Mouse (Mus musculus): ENCODE measurements around the gene Fnbp1l.

The Fnbp1l gene

GRCm38 (mm10) chr3:122618991-122619930 is at the start of gene Fnbp1l:
Gene Fnbp1l, minus strand, starts transcription at chr3:122619715.
- peak; percentile 85 for DNase-seq

GRCm38 (mm10) chr3:122660795-122661194 is 41.3 kb upstream of the Fnbp1l start:
- DNase-seq: no peak

GRCm38 (mm10) chr3:122659261-122659917 is 39.9 kb upstream of the Fnbp1l start:
- DNase-seq: no peak

GRCm38 (mm10) chr3:122647195-122647837 is 27.8 kb upstream of the Fnbp1l start:
- DNase-seq: peak; percentile 68

GRCm38 (mm10) chr3:122640286-122640685 is 20.8 kb upstream of the Fnbp1l start:
- peak; percentile 24 for DNase-seq

- no peak for DNase-seq
These were observed 19.6 kb upstream of the Fnbp1l start for GRCm38 (mm10) chr3:122639197-122639475.

GRCm38 (mm10) chr3:122638329-122639196 is 19.0 kb upstream of the Fnbp1l start:
- DNase-seq: peak; percentile 96

- no peak for DNase-seq
These were observed 17.8 kb upstream of the Fnbp1l start for GRCm38 (mm10) chr3:122637280-122637679.

GRCm38 (mm10) chr3:122635246-122635645 is 15.7 kb upstream of the Fnbp1l start:
- peak; percentile 64 for DNase-seq

- peak; percentile 68 for DNase-seq
These were observed 10.1 kb upstream of the Fnbp1l start for GRCm38 (mm10) chr3:122629580-122629979.

- no peak for DNase-seq
These were observed 9.4 kb upstream of the Fnbp1l start for GRCm38 (mm10) chr3:122628956-122629355.

- DNase-seq: no peak
These were observed 9.0 kb upstream of the Fnbp1l start for GRCm38 (mm10) chr3:122628546-122628945.

- DNase-seq: no peak
These were observed 8.3 kb upstream of the Fnbp1l start for GRCm38 (mm10) chr3:122627846-122628245.

- DNase-seq: peak; percentile 73
These were observed 5.1 kb upstream of the Fnbp1l start for GRCm38 (mm10) chr3:122624591-122624990.

GRCm38 (mm10) chr3:122620285-122620931 is 893 bp upstream of the Fnbp1l start:
- DNase-seq: peak; percentile 81

GRCm38 (mm10) chr3:122619931-122620284 is 393 bp upstream of the Fnbp1l start:
- no peak for DNase-seq

GRCm38 (mm10) chr3:122618402-122618801 is 1.1 kb downstream of the Fnbp1l start:
- peak; percentile 65 for DNase-seq

- no peak for DNase-seq
These were observed 1.7 kb downstream of the Fnbp1l start for GRCm38 (mm10) chr3:122617613-122618340.

GRCm38 (mm10) chr3:122612537-122612936 is 7.0 kb downstream of the Fnbp1l start:
- DNase-seq: no peak

- no peak for DNase-seq
These were observed 7.8 kb downstream of the Fnbp1l start for GRCm38 (mm10) chr3:122611761-122612160.

GRCm38 (mm10) chr3:122606105-122606801 is 13.3 kb downstream of the Fnbp1l start:
- DNase-seq: peak; percentile 12

Measured in lung, postnatal 10 days (tissue).